Mouse (Mus musculus): ENCODE measurements around the gene Pabpc4.

DNA sequence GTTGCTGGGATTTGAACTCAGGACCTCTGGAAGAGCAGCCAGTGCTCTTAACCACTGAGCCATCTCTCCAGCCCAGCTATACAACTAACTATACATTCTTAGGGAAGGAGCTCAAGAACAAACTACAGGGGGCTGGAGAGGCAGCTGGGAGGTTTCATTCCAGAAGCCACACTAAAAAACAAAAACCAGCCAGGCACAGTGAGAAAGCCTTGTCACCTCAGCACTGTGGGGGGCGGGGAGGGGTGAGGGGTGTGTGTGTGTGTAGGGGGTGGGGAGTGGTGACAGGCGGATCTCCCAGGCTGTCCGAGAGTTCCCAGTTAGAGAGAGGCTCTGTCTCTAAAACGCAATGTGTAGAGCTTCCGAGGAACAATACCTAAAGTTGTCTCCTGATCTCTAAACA lies 69.2 kb downstream of the Pabpc4 start:
- no peak for TF ChIP-seq CTCF (IDR thresholded peaks at IDR 0.05; ENCODE audit: insufficient read depth, low read length)
- TF ChIP-seq POLR2A (IDR thresholded peaks at IDR 0.05; ENCODE audit: borderline replicate concordance, extremely low read depth, low read depth, low read length): no peak
